Mouse (Mus musculus) ES-Bruce4 (cell line): Measurements from ENCODE around the gene Gfi1.

Experiments
- CTCF ChIP-seq: IDR thresholded peaks from one replicate; pipeline ENCODE4 v1.8.1; 2011; ENCODE audit warnings: low read depth, low read length
- EP300 ChIP-seq: IDR thresholded peaks from 2 replicates; pipeline ENCODE4 v1.6.1; 2011; ENCODE audit warnings: low read depth, low read length; ENCODE audit not compliant: insufficient read depth
- POLR2A ChIP-seq: IDR thresholded peaks from one replicate; pipeline ENCODE4 v1.8.1; 2011; ENCODE audit warnings: low read length; ENCODE audit not compliant: insufficient read depth

- TF ChIP-seq CTCF: no peak
- no peak for TF ChIP-seq POLR2A
- no peak for TF ChIP-seq EP300
Observed at GRCm38 (mm10) chr5:107772049-107772448, 46.2 kb upstream of the Gfi1 start.
